Mouse (Mus musculus) CD8-positive naive resting alpha-beta T cell, adult 57 days (primary cell): Measurements from ENCODE around the gene Rnf182. TPM values are rescaled to one million over a fixed set of nuclear protein-coding genes. Genes with fewer than 3 reads are reported as not detected.

Experiments
- total RNA-seq: library from RNA; stranded (reverse); gene quantifications from one replicate; pipeline ENCODE4 v1.2.4, GENCODE M21; 2023

Rnf182 gene
- not detected for total RNA-seq

DNA sequence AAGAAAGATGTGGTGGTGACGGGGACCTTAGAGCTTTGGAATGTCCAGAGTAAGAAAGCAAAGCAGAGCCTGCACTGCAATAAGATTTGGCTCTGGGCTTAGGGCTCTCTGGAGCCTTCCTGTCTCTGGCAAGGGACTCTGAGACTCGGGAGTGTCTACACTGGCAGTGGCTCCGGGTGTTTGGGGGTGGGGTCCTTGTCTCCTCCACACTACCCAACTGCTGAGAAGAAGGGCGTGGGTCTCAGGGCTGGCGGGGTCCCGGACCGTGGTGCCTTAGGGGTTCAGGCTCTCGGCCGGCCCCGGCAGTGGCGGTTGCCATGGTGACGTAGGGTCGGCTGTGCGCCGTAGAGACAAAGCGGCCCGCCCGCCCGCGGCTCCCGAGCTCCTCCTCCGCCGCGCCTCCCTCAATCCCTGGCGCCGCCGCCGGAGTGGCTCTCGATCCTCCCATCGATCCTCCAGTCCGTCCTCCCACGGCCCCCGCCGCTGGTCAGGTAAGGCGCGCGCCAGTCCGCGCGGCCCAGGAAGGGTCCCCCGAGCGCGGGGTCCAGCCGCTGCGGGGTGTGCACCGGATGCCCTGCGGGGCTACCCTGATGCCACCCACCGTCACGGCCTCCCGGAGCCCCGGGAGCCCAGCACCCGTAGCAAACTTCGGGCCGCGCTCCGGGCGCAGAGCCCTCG is at the start of gene Rnf182:
Gene Rnf182 (plus strand): TSS at position 134 of the 678 bp plus-strand sequence.

Other genes with a start within 250 kb of the Rnf182 start
- 159 TPM for gene Nol7, start 217.3 kb upstream of the Rnf182 start, total RNA-seq
- 124 TPM for gene Ranbp9, start 134.4 kb upstream of the Rnf182 start, total RNA-seq
- 16.7 TPM for gene Mcur1, start 55.5 kb upstream of the Rnf182 start, total RNA-seq
- 32.6 TPM for gene Cd83, start 169.1 kb downstream of the Rnf182 start, total RNA-seq